Mouse (Mus musculus) CH12.LX (cell line): ENCODE data around the gene Ica1l. TPM values are rescaled to one million over a fixed set of nuclear protein-coding genes. Genes with fewer than 3 reads are reported as not detected.

Source experiments
- DNase-seq: peaks from one replicate; pipeline ENCODE4 v3.0.0-alpha.2; 2013; ENCODE audit errors: extremely low read depth
- H3K27ac ChIP-seq: 2 replicates; pipeline ENCODE4 v1.5.1; 2012; ENCODE audit warnings: low read depth, mild to moderate bottlenecking, control low read depth, moderate library complexity; ENCODE audit not compliant: insufficient read depth
- H3K27me3 ChIP-seq: replicated peaks from 2 replicates; pipeline ENCODE3; 2012; ENCODE audit warnings: inconsistent platforms
- H3K36me3 ChIP-seq, 2 experiments: replicated peaks in 1 of 2; 2 replicates each; pipeline versions ENCODE3 to v1.6.1; 2012; ENCODE audit warnings: inconsistent platforms in 1 of 2, low read length in 1 of 2, mild to moderate bottlenecking in 1 of 2, mixed read lengths in 1 of 2, moderate library complexity in 1 of 2; ENCODE audit not compliant: control insufficient read depth in 1 of 2, insufficient read depth in 1 of 2
- H3K4me1 ChIP-seq, 2 experiments: 2 replicates each; pipeline ENCODE4 v1.6.1; 2012; ENCODE audit warnings: inconsistent platforms in 1 of 2, moderate library complexity in 1 of 2; ENCODE audit not compliant: insufficient read depth in 2 of 2, control insufficient read depth in 1 of 2
- H3K4me2 ChIP-seq: 2 replicates; pipeline ENCODE4 v1.6.1; 2012; ENCODE audit warnings: low read depth, mild to moderate bottlenecking, control low read depth; ENCODE audit not compliant: poor library complexity, insufficient read depth, severe bottlenecking
- H3K4me3 ChIP-seq, 3 experiments: fragments of 150-350 bp in 1 of 3; sonication (generic) in 1 of 3; replicated peaks in 1 of 3; 2 replicates each; pipeline versions ENCODE3 to v1.5.1; 2011 to 2012; ENCODE audit warnings: low read depth in 2 of 3, low read length in 2 of 3, mild to moderate bottlenecking in 2 of 3, moderate library complexity in 2 of 3, control low read depth in 1 of 3, improper control_type of control experiment in 1 of 3, inconsistent platforms in 1 of 3, mixed read lengths in 1 of 3; ENCODE audit not compliant: poor library complexity in 1 of 3
- H3K79me2 ChIP-seq: replicated peaks from 2 replicates; pipeline ENCODE4 v1.6.1; 2012; ENCODE audit warnings: mild to moderate bottlenecking, moderate library complexity; ENCODE audit not compliant: control insufficient read depth, poor library complexity, insufficient read depth, severe bottlenecking; ENCODE audit errors: extremely low read depth
- H3K9ac ChIP-seq: 2 replicates; pipeline ENCODE4 v1.6.1; 2012; ENCODE audit warnings: low read depth, mild to moderate bottlenecking, control low read depth, moderate library complexity; ENCODE audit not compliant: insufficient read depth
- H3K9me3 ChIP-seq: replicated peaks from 2 replicates; pipeline ENCODE3; 2012; ENCODE audit warnings: low read length, inconsistent platforms, mixed read lengths
- BHLHE40 ChIP-seq: IDR thresholded peaks from 2 replicates; pipeline ENCODE4 v1.6.1; 2011; ENCODE audit warnings: mild to moderate bottlenecking, low read depth, low read length, improper control_type of control experiment
- CHD1 ChIP-seq: IDR thresholded peaks from 2 replicates; pipeline ENCODE4 v1.6.1; 2012; ENCODE audit warnings: low read depth, low read length, improper control_type of control experiment, inconsistent platforms
- CTCF ChIP-seq, 2 experiments: IDR thresholded peaks in 1 of 2; conservative IDR thresholded peaks in 1 of 2; 2 replicates each; pipeline ENCODE4 v1.5.1; 2011 to 2012; ENCODE audit warnings: low read depth in 2 of 2, low read length in 2 of 2, improper control_type of control experiment in 1 of 2, inconsistent platforms in 1 of 2, mild to moderate bottlenecking in 1 of 2, moderate library complexity in 1 of 2
- E2F4 ChIP-seq: IDR thresholded peaks from 2 replicates; pipeline ENCODE4 v1.6.1; 2011; ENCODE audit warnings: low read depth, low read length, improper control_type of control experiment; ENCODE audit not compliant: insufficient replicate concordance
- ETS1 ChIP-seq: conservative IDR thresholded peaks from 2 replicates; pipeline ENCODE4 v1.6.1; 2012; ENCODE audit warnings: low read depth, mild to moderate bottlenecking, inconsistent platforms, low read length, improper control_type of control experiment, moderate library complexity
- GABPA ChIP-seq: IDR thresholded peaks from 2 replicates; pipeline ENCODE4 v1.6.1; 2012; ENCODE audit warnings: low read depth, low read length, improper control_type of control experiment, inconsistent platforms; ENCODE audit not compliant: insufficient replicate concordance
- IRF4 ChIP-seq: IDR thresholded peaks from 2 replicates; pipeline ENCODE4 v1.6.1; 2014; ENCODE audit warnings: low read depth, mild to moderate bottlenecking, inconsistent platforms, low read length, improper control_type of control experiment
- JUN ChIP-seq: IDR thresholded peaks from 2 replicates; pipeline ENCODE4 v1.6.1; 2011; ENCODE audit warnings: low read depth, mild to moderate bottlenecking, low read length, improper control_type of control experiment, moderate library complexity; ENCODE audit not compliant: insufficient read depth
- MAX ChIP-seq: IDR thresholded peaks from 2 replicates; pipeline ENCODE4 v1.6.1; 2011; ENCODE audit warnings: low read length, improper control_type of control experiment
- MAZ ChIP-seq: IDR thresholded peaks from 2 replicates; pipeline ENCODE4 v1.6.1; 2012; ENCODE audit warnings: low read depth, mild to moderate bottlenecking, inconsistent platforms, low read length, improper control_type of control experiment, moderate library complexity
- MYC ChIP-seq: IDR thresholded peaks from 2 replicates; pipeline ENCODE4 v1.6.1; 2011; ENCODE audit warnings: low read depth, mild to moderate bottlenecking, improper control_type of control experiment, low read length
- NELFE ChIP-seq: IDR thresholded peaks from 2 replicates; pipeline ENCODE4 v1.6.1; 2011; ENCODE audit warnings: low read depth, low read length, improper control_type of control experiment
- NRF1 ChIP-seq: IDR thresholded peaks from 2 replicates; pipeline ENCODE4 v1.6.1; 2014; ENCODE audit warnings: low read depth, mild to moderate bottlenecking, inconsistent platforms, low read length, improper control_type of control experiment, moderate library complexity
- PAX5 ChIP-seq: IDR thresholded peaks from 2 replicates; pipeline ENCODE4 v1.6.1; 2012; ENCODE audit warnings: low read length, inconsistent platforms, mixed read lengths
- RAD21 ChIP-seq: IDR thresholded peaks from 2 replicates; pipeline ENCODE4 v1.6.1; 2011; ENCODE audit warnings: low read depth, mild to moderate bottlenecking, low read length, improper control_type of control experiment, moderate library complexity
- SIN3A ChIP-seq: IDR thresholded peaks from 2 replicates; pipeline ENCODE4 v1.6.1; 2012; ENCODE audit warnings: low read length, improper control_type of control experiment, inconsistent platforms
- SMC3 ChIP-seq: IDR thresholded peaks from 2 replicates; pipeline ENCODE4 v1.6.1; 2011; ENCODE audit warnings: low read depth, low read length, improper control_type of control experiment
- TCF12 ChIP-seq: IDR thresholded peaks from 2 replicates; pipeline ENCODE4 v1.6.1; 2014; ENCODE audit warnings: low read depth, mild to moderate bottlenecking, inconsistent platforms, low read length, improper control_type of control experiment
- ZKSCAN1 ChIP-seq: IDR thresholded peaks from 2 replicates; pipeline ENCODE4 v1.6.1; 2012; ENCODE audit warnings: low read depth, inconsistent platforms, low read length, improper control_type of control experiment, borderline replicate concordance
- ZMIZ1 ChIP-seq: IDR thresholded peaks from 2 replicates; pipeline ENCODE4 v1.6.1; 2012; ENCODE audit warnings: low read depth, mild to moderate bottlenecking, inconsistent platforms, low read length, improper control_type of control experiment
- dilution Hi-C: fragments of 300-500 bp; cut with MboI; formaldehyde crosslinking; loops from 2 replicates; pipeline ENCODE4 v1.14.3; 2020; ENCODE audit warnings: low sequenced_read_pairs; ENCODE audit not compliant: extremely low pct_unique_long_range_greater_than_20kb, extremely low pct_ligation_motif_present
- in situ Hi-C: fragments of 300-500 bp; cut with MboI; formaldehyde crosslinking; loops from 3 replicates; pipeline ENCODE4 v1.14.3; 2019; ENCODE audit warnings: low sequenced_read_pairs, low pct_ligation_motif_present, low pct_unique_long_range_greater_than_20kb, mixed read lengths
- polyA plus RNA-seq: library from polyadenylated mRNA; unstranded; fragments of >175 nt; gene quantifications from 2 replicates; pipeline ENCODE4 v1.2.1, GENCODE M21; 2012; ENCODE audit warnings: low read depth; ENCODE audit not compliant: insufficient read length
- total RNA-seq, 2 experiments: library from RNA; depleted of rRNA; stranded (reverse); fragments of 300-350 nt in 1 of 2; fragments of >200 nt in 1 of 2; gene quantifications; 2 replicates each; pipeline ENCODE4 v1.2.3; 2012 to 2014

Ica1l gene
- total and polyA plus RNA-seq, 3 experiments = 2.2 to 6.0 (median 5.0) TPM

- Histone ChIP-seq H3K4me1 (peaks cover 4 to 25% of the 10 kb centered on the region in 2 experiments; a peak in 3 of 4 replicates), H3K27me3 (no peaks in the 10 kb centered on the region)
- dilution Hi-C loops = no loop called here
These were observed 97.0 kb downstream of the Ica1l start for GRCm38 (mm10) chr1:59945969-59946368.

GRCm38 (mm10) chr1:59943825-59944224, 99.2 kb downstream of the Ica1l start:
- Histone ChIP-seq H3K9ac (no peak overlapping the region), H3K27me3 (no peaks in the 10 kb centered on the region), H3K79me2 (peaks cover 2% of the 10 kb centered on the region; the same call in 1 of the 2 replicates)
- in situ Hi-C loops = no loop called here
- no peak for TF ChIP-seq ZKSCAN1
- no peak for TF ChIP-seq IRF4
- TF ChIP-seq GABPA = no peak
- no peak for TF ChIP-seq RAD21
- no peak for TF ChIP-seq E2F4
- TF ChIP-seq MYC = no peak
- no peak for TF ChIP-seq BHLHE40
- no peak for TF ChIP-seq MAZ
- TF ChIP-seq PAX5 = no peak
- no peak for TF ChIP-seq CTCF (conservative IDR thresholded peaks at IDR 0.05 in 1 of 2, IDR thresholded peaks at IDR 0.05 in 1 of 2; ENCODE audit: low read depth in 2 of 2, low read length in 2 of 2)
- no peak for TF ChIP-seq CHD1
- no peak for TF ChIP-seq JUN
- no peak for TF ChIP-seq NRF1
- TF ChIP-seq MAX = no peak
- no peak for TF ChIP-seq ZMIZ1
- no peak for TF ChIP-seq NELFE
- no peak for TF ChIP-seq SIN3A
- TF ChIP-seq SMC3 = no peak
- no peak for TF ChIP-seq ETS1
- TF ChIP-seq TCF12 = no peak
- TF ChIP-seq, all 38 proteins: peak for 0
- Histone ChIP-seq H3K4me1 (peaks cover 4 to 25% of the 10 kb centered on the region in 2 experiments; a peak in 3 of 4 replicates), H3K4me2 (no peak overlapping the region), H3K27ac (no peak overlapping the region), H3K9me3 (no peaks in the 10 kb centered on the region), H3K4me3 (no peak overlapping the region), H3K36me3 (no peaks in the 10 kb centered on the region)
- dilution Hi-C loops = no loop called here
- peak; percentile 13 for DNase-seq

More at GRCm38 (mm10) chr1:59945969-59946368, 97.0 kb downstream of the Ica1l start:
- Histone ChIP-seq H3K36me3 (peaks cover 0 to 6% of the 10 kb centered on the region in 2 experiments), H3K79me2 (no peaks in the 10 kb centered on the region), H3K27ac (no peak overlapping the region), H3K9ac (no peak overlapping the region), H3K4me3 (no peak overlapping the region), H3K9me3 (no peaks in the 10 kb centered on the region), H3K4me2 (no peak overlapping the region)
- no peak for TF ChIP-seq ZMIZ1
- in situ Hi-C loops = no loop called here
- no peak for DNase-seq
